Mouse (Mus musculus) erythroblast, embryonic 14.5 days (primary cell): ENCODE measurements around the gene Gadd45b.

Experiments used
- GATA1 ChIP-seq: IDR thresholded peaks from 2 replicates; pipeline ENCODE4 v1.6.1; 2012; ENCODE audit warnings: low read length, inconsistent platforms, mixed read lengths
- TAL1 ChIP-seq: IDR thresholded peaks from 3 replicates; pipeline ENCODE4 v1.6.1; 2012; ENCODE audit warnings: low read length, inconsistent platforms, mixed read lengths

DNA sequence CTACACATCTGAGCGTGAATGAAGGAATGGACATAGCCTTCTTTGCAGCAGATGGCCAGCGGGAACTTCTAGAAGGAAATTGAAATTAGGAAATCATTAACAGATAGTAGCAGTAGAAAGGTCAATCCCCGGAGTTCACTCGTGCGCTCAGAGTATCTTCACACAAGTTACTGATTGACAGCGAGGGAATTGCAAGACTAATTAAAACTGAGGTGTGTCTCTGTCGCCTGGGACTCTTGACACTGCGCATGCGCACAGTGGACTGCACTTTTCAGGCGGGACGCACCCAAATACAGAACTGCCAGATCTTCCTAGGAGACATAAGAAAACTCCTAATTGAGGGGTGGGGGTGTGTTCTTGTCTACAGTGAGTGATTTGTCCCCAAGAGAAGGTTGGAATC is 45.6 kb downstream of the Gadd45b start:
- TF ChIP-seq GATA1 (no peak), TAL1 (no peak)
